Mouse (Mus musculus): Measurements from ENCODE around the gene Olfr1024. TPM values are rescaled to one million over a fixed set of nuclear protein-coding genes. Genes with fewer than 3 reads are reported as not detected.

Gene Olfr1024
- not detected for total RNA-seq (2021)

DNA sequence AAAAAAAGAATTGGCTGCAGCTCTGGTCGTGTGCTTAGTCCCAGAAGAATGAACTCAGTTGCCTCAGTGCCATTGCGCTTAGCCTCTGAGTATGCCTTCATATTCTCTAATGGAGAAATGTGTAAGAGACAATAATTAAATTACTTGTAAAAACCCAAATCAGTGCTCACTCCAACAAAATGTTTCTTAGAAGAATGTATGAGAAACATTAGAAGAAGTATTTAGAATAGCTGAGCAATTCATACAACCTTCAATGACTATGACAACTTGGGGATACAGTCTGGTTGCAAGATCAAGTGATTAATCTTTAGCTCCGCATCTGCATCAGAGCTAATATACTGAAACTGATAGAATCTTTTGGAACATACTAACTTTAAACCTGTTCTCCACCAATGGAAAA lies at the start of gene Olfr1024:
Gene Olfr1024 (minus strand): TSS at position 101 of the 400 bp plus-strand sequence.
- no peak for DNase-seq (ENCODE audit: extremely low spot score in 1 of 2, low spot score in 1 of 2)

- no peak for DNase-seq (ENCODE audit: extremely low spot score in 1 of 2, low spot score in 1 of 2)
Observed at GRCm38 (mm10) chr2:85950137-85950536, 45.3 kb upstream of the Olfr1024 start, which contains the start of gene Olfr1028. Gene Olfr1028, plus strand, starts transcription at chr2:85950437.

DNA sequence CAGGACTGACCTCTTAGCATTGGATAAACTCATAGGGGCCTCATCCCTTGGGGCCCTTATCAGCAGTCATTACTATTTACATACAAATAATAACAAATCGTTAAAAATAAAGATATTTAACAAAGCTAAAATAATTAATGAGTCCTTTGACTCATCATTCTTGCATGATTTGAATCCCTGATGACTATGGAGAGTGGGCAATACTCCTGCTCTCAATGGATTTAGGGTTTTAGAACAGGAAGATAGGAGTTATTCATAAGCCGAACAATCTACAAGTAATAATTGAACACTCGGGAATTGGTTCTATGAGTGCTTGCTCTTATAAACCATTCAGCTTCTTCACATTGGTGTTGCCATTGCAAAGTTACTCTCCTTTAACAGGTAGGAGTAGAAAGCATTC lies 16.4 kb upstream of the Olfr1024 start, which contains the start of gene Olfr1026:
Gene Olfr1026 (plus strand): TSS at position 301 of the 400 bp plus-strand sequence.
- no peak for DNase-seq (ENCODE audit: extremely low spot score in 1 of 2, low spot score in 1 of 2)

GRCm38 (mm10) chr2:85914893-85915292 lies 10.0 kb upstream of the Olfr1024 start, which contains the start of gene Olfr1025-ps1:
Gene Olfr1025-ps1, plus strand, starts transcription at chr2:85915193.
- no peak for DNase-seq (ENCODE audit: extremely low spot score in 1 of 2, low spot score in 1 of 2)

DNA sequence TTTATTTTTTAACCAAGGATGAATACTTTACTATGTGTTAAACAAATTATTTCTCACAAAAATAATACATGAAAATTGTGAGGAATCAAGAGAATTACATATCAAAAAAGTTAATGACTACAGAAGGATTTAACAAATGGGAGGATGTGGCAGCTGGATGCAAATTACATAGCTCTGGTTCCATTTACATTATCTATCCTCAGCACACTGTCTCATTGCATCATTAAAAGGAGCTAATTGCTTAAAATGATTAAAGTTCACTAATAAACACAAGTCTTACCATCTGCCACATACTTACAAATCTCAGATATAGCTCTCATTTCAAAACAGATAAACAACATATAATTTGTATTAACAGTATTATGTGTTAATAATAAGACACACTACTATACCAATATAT lies 8.3 kb upstream of the Olfr1024 start:
- DNase-seq (ENCODE audit: extremely low spot score in 1 of 2, low spot score in 1 of 2) = no peak

DNA sequence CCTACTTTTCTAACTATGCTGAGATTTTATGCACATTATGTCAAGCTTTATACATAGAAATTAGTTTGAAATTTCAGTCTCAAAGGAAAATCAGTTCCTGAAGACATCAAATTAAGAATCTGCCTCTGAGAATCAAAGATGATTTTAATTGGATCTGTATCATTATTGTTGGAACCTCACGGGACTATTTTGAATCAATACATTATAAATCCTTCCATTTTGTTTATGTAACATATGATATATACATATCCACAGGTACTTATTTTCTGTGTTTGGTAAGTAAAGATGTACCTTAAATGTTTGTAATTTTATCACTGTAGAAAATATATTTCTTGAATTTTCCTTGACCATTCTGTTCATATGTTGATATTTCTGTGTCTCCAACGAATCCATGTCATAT lies 19.5 kb downstream of the Olfr1024 start, which contains the start of gene Olfr1023:
Gene Olfr1023 (plus strand): TSS at position 301 of the 400 bp plus-strand sequence.
- DNase-seq (ENCODE audit: extremely low spot score in 1 of 2, low spot score in 1 of 2) = no peak

DNA sequence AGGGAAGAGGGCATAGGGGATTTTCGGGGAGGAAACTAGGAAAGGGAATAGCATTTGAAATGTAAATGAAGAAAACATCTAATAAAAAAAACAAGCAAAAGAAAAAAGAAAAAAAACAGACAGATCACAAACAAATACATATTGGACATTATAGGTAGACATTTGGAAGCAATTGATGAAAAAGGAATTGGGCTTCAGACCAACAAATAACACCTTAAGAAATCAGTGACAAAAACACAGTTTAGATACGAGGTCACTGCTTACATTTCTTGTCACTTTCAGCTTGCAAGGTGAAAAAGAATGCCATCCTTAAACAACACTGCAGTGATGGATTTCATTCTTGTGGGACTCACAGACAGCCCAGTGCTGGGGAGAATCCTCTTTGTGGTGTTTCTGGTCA lies 36.6 kb downstream of the Olfr1024 start, which contains the start of gene Olfr1022:
Gene Olfr1022 (plus strand): TSS at position 301 of the 400 bp plus-strand sequence.
- DNase-seq (ENCODE audit: extremely low spot score in 1 of 2, low spot score in 1 of 2) = no peak

Other genes starting within 250 kb of the Olfr1024 start
- gene Olfr154, start 240.6 kb downstream of the Olfr1024 start, total RNA-seq (2021) = not detected
- gene Olfr1006, start 226.3 kb downstream of the Olfr1024 start, total RNA-seq (2021) = not detected
- gene Olfr1008, start 215.6 kb downstream of the Olfr1024 start, total RNA-seq (2021) = not detected
- not detected for gene Olfr1009, start 189.6 kb downstream of the Olfr1024 start, total RNA-seq (2021)
- not detected for gene Olfr1012, start 142.3 kb downstream of the Olfr1024 start, total RNA-seq (2021)
- gene Olfr1013, start 138.0 kb downstream of the Olfr1024 start, total RNA-seq (2021) = not detected
- gene Olfr1014, start 132.3 kb downstream of the Olfr1024 start, total RNA-seq (2021) = not detected
- gene Olfr1015, start 123.0 kb downstream of the Olfr1024 start, total RNA-seq (2021) = not detected
- not detected for gene Olfr1016, start 102.5 kb downstream of the Olfr1024 start, total RNA-seq (2021)
- gene Olfr1018, start 86.6 kb downstream of the Olfr1024 start, total RNA-seq (2021) = not detected
- gene Olfr1019, start 59.6 kb downstream of the Olfr1024 start, total RNA-seq (2021) = not detected
- gene Olfr1020, start 58.0 kb downstream of the Olfr1024 start, total RNA-seq (2021) = not detected
- not detected for gene Olfr1022, start 36.5 kb downstream of the Olfr1024 start, total RNA-seq (2021)
- gene Olfr1023, start 19.4 kb downstream of the Olfr1024 start, total RNA-seq (2021) = not detected
- gene Olfr1025-ps1, start 10.1 kb upstream of the Olfr1024 start, total RNA-seq (2021) = not detected
- gene Olfr1026, start 16.5 kb upstream of the Olfr1024 start, total RNA-seq (2021) = not detected
- gene Olfr1028, start 45.4 kb upstream of the Olfr1024 start, total RNA-seq (2021) = not detected
- not detected for gene Olfr1029, start 68.8 kb upstream of the Olfr1024 start, total RNA-seq (2021)
- not detected for gene Olfr1030, start 74.2 kb upstream of the Olfr1024 start, total RNA-seq (2021)
- not detected for gene Olfr1031, start 85.3 kb upstream of the Olfr1024 start, total RNA-seq (2021)
- gene Olfr1032, start 100.5 kb upstream of the Olfr1024 start, total RNA-seq (2021) = not detected
- not detected for gene Olfr1033, start 115.6 kb upstream of the Olfr1024 start, total RNA-seq (2021)
- not detected for gene Olfr1034, start 140.8 kb upstream of the Olfr1024 start, total RNA-seq (2021)
- gene Olfr1036, start 168.9 kb upstream of the Olfr1024 start, total RNA-seq (2021) = not detected
- not detected for gene Olfr1037, start 182.3 kb upstream of the Olfr1024 start, total RNA-seq (2021)
- not detected for gene Olfr1039, start 230.9 kb upstream of the Olfr1024 start, total RNA-seq (2021)
- not detected for gene Olfr1040, start 241.7 kb upstream of the Olfr1024 start, total RNA-seq (2021)

Measured in layer of hippocampus, postnatal 25 days (tissue).